Mouse (Mus musculus) heart, embryonic 15.5 days (tissue): ENCODE measurements around the gene Pus10. TPM values are rescaled to one million over a fixed set of nuclear protein-coding genes. Genes with fewer than 3 reads are reported as not detected.
A peak's percentile ranks its signal among the peaks of the same experiment; 100 is the strongest.

Experiments used
- ATAC-seq: fragments of 200-750 bp; cut with Nextera tagmentation; replicated peaks from 2 replicates; pipeline ENCODE4 v1.8.0; 2017; ENCODE audit warnings: low read depth, moderate TSS enrichment; ENCODE audit not compliant: insufficient number of reproducible peaks, insufficient read depth, low FRiP score
- H3K27ac ChIP-seq: fragments of 300-500 bp; sonication (generic); 2 replicates; pipeline ENCODE4 v1.5.1; 2015; ENCODE audit warnings: mild to moderate bottlenecking, inconsistent platforms
- H3K27me3 ChIP-seq: fragments of 300-500 bp; sonication (generic); 2 replicates; pipeline ENCODE4 v1.6.1; 2015; ENCODE audit warnings: inconsistent platforms
- H3K36me3 ChIP-seq: fragments of 300-500 bp; sonication (generic); 2 replicates; pipeline ENCODE4 v1.6.1; 2015; ENCODE audit warnings: mild to moderate bottlenecking, inconsistent platforms
- H3K4me1 ChIP-seq: fragments of 300-500 bp; sonication (generic); replicated peaks from 2 replicates; pipeline ENCODE4 v1.6.1; 2015; ENCODE audit warnings: inconsistent platforms
- H3K4me2 ChIP-seq: fragments of 300-500 bp; sonication (generic); 2 replicates; pipeline ENCODE4 v1.6.1; 2015; ENCODE audit warnings: inconsistent platforms, mild to moderate bottlenecking, moderate library complexity
- H3K4me3 ChIP-seq: fragments of 300-500 bp; sonication (generic); 2 replicates; pipeline ENCODE4 v1.5.1; 2015; ENCODE audit warnings: mild to moderate bottlenecking, inconsistent platforms
- H3K9ac ChIP-seq: fragments of 300-500 bp; sonication (generic); 2 replicates; pipeline ENCODE4 v1.6.1; 2015; ENCODE audit warnings: mild to moderate bottlenecking, inconsistent platforms
- H3K9me3 ChIP-seq: fragments of 300-500 bp; sonication (generic); replicated peaks from 2 replicates; pipeline ENCODE4 v1.6.1; 2016; ENCODE audit warnings: inconsistent platforms
- WGBS: fragments of 180-500 bp; shearing (Covaris S2); methylation state at CpG from one replicate; pipeline ENCODE4 v1.1.7; 2015; ENCODE audit warnings: mixed read lengths; 5-methylcytosine and 5-hydroxymethylcytosine counted together
- polyA plus RNA-seq: library from polyadenylated mRNA; unstranded; fragments of >200 nt; fragmentation: Nextera tagmentation; extraction: Ambion mirVana; gene quantifications from 2 replicates; pipeline ENCODE4 v1.2.1, GENCODE M21; 2015

Pus10 gene
- 10.3 and 11.7 TPM in 2 replicates for polyA plus RNA-seq

DNA sequence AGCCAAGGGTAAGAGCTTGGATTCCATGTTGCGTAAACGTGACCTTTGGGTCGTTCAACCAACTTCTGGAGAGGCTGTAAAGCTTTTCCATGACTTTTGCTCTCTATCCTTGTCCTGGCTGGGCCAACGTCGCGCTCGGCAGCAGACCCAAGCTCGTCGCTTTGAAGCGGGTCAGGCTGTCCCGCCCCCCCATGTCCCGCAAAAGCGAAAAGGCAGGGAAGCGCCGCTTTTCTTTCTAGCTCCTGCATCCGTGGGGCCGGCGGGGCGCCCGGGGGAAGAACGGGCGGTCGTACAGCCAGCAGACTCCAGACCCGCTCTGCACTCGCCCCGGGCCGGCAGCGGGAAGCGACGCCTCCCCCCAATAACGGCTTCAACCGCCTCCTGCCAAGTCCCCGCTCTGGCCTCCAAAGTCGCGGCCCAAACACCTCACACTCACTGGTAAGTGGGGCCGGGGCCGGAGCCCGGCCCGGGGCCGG, at the start of gene Pus10:
Pus10 (plus strand) TSS at position 364 of the 476 bp plus-strand sequence.
- under 1% methylated on average over 40 of the region's 40 CpGs for WGBS
- peak within 1 kb of the TSS; percentile 88 for H3K9ac ChIP-seq

DNA sequence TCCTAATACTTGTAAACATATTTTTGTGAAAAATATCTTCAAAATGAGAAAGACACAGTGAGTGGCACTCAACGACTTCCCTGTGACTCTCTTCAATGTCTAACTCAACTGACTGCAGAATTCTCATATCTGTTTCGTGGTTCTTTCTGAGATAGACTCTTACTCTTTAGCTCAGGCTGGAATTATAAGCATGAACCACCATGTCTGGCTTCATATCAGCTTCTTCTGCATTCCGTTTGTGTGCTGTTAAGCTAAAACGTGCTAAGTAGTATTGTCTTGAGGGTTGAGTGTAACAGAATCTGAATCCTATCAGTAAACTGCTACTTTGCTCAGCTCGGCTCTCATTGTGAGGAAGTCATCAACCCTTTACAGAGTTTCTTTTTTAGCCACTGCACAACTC, 46.5 kb upstream of the Pus10 start:
- ATAC-seq = no peak
- WGBS = 50% methylated on average over 5 of the region's 5 CpGs
- H3K27me3 ChIP-seq = no peaks in the 10 kb centered on the region
- no peak overlapping the region for H3K9ac ChIP-seq
- H3K4me1 ChIP-seq = no peaks in the 10 kb centered on the region
- H3K36me3 ChIP-seq = peaks cover 3% of the 10 kb centered on the region; the same call in 1 of the 2 replicates
- no peak overlapping the region for H3K27ac ChIP-seq
- H3K4me2 ChIP-seq = no peak overlapping the region
- no peak overlapping the region for H3K4me3 ChIP-seq
- H3K9me3 ChIP-seq = no peaks in the 10 kb centered on the region

More for the DNA sequence above, at the start of gene Pus10:
- Histone ChIP-seq H3K36me3 (no peaks in the 10 kb centered on the region), H3K27me3 (no peaks in the 10 kb centered on the region), H3K4me1 (peaks cover 9% of the 10 kb centered on the region), H3K9me3 (no peaks in the 10 kb centered on the region), H3K27ac (peak within 1 kb of the TSS; percentile 96), H3K4me2 (peak within 1 kb of the TSS; percentile 68), H3K4me3 (peak within 1 kb of the TSS; percentile 80)
- ATAC-seq = peak; percentile 63

DNA sequence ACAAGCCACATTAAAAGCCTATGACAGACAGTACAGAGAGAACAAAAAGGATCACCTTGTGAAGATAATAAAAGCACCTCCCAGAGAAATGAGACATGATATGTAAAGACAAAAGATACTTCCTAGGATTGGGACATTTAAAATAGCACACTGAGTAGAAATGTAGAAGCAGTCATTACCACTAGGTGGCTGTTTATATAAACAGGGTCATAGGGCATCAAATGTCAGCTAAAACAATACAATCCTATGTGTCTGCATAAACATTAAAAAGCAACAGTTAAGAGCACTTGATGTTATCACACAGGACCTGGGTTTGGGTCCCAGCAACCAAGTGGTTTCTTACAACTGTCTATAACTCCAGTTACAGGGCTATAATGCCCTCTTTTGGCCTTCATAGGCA, 34.8 kb upstream of the Pus10 start:
- no peak overlapping the region for H3K4me3 ChIP-seq
- H3K9me3 ChIP-seq = no peaks in the 10 kb centered on the region
- H3K4me1 ChIP-seq = peaks cover 5% of the 10 kb centered on the region
- H3K4me2 ChIP-seq = no peak overlapping the region
- peaks cover 18% of the 10 kb centered on the region for H3K36me3 ChIP-seq
- ATAC-seq = no peak
- H3K9ac ChIP-seq = no peak overlapping the region
- no peaks in the 10 kb centered on the region for H3K27me3 ChIP-seq
- no peak overlapping the region for H3K27ac ChIP-seq

DNA sequence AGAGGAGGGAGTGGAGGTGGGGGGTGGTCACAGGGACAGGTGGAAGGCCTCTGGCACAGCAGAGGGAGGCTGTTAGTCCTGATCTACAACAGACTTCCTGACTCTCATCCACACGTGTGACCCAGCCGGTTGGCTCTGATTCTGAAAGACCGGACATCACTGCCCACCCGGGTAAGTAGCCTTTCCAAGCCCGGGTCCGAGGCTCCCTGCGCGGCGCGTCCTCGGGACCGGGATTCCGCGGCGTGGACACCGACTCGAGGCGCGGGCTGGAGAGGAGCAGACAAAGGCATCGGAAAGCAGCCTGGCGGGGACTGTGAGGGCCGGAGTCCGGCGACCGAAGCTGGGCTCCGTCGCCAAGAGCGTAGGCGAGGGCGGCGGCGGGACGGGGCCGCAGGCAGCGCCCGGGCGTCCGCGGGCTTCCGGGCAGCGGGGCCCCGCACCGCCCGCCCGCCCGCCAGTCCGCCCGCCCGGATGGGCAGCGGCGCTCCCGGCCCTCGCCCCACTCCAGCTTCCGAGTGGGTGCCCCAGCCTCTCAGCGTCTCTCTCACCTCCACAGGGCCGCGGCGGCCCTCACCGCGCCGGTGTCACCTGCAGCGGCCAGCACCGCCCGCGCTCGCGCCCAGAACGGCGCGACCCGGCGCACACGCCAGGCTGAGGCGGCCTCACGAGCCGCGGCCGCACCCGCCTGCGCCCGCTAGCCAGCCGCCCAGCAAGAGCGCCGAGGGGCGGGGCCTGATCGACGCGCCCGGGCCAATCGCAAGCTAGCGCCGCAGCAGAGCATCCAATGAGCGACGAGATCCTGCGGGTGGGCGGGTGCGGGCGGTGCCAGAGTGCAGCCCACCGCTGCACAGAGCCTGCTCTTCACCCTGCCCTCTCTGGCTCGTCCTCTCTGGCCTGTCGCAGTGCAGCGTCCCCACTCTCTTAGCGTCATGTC, 32.3 kb upstream of the Pus10 start, which contains the start of gene 0610010F05Rik:
0610010F05Rik (minus strand) TSS at position 695 of the 934 bp plus-strand sequence.
- Histone ChIP-seq H3K9me3 (no peaks in the 10 kb centered on the region), H3K4me1 (peaks cover 5% of the 10 kb centered on the region), H3K4me3 (peak within 1 kb of the TSS; percentile 91), H3K9ac (peak within 1 kb of the TSS; percentile 90), H3K36me3 (peaks cover 12% of the 10 kb centered on the region; the same call in 1 of the 2 replicates), H3K27ac (peak within 1 kb of the TSS; percentile 92), H3K27me3 (no peaks in the 10 kb centered on the region), H3K4me2 (peak within 1 kb of the TSS; percentile 82)
- ATAC-seq = peak; percentile 100
- WGBS = under 1% methylated on average over 68 of the region's 103 CpGs

DNA sequence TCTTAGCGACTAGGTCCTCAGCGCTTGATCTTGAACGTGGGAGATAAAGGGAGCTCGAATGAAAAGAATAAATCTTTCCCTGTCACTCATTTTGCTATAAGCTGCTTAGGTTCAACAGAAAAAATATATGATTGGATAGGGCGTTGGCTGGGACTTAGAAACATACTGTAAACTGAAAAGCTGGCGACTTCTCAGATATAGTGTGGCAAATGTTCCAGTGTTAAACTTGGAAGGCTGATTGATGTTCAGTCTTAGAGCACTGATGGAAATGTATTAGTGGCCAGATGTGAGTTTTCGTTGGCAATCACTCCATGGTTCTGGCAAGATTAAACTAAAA, 31.6 kb upstream of the Pus10 start:
- no peak overlapping the region for H3K9ac ChIP-seq
- ATAC-seq = no peak

GRCm38 (mm10) chr11:23634573-23634972, 30.9 kb upstream of the Pus10 start:
- H3K36me3 ChIP-seq = peaks cover 6% of the 10 kb centered on the region; the same call in 1 of the 2 replicates
- H3K27ac ChIP-seq = no peak overlapping the region
- H3K4me3 ChIP-seq = no peak overlapping the region
- H3K9ac ChIP-seq = no peak overlapping the region
- ATAC-seq = no peak
- no peak overlapping the region for H3K4me2 ChIP-seq
- no peaks in the 10 kb centered on the region for H3K27me3 ChIP-seq
- peaks cover 5% of the 10 kb centered on the region for H3K4me1 ChIP-seq
- no peaks in the 10 kb centered on the region for H3K9me3 ChIP-seq
- 42% methylated on average over 8 of the region's 8 CpGs for WGBS

More for the DNA sequence above, 31.6 kb upstream of the Pus10 start:
- Histone ChIP-seq H3K4me1 (peaks cover 5% of the 10 kb centered on the region), H3K4me2 (peak overlapping the region; percentile 82), H3K27ac (peak overlapping the region; percentile 64), H3K36me3 (peaks cover 6% of the 10 kb centered on the region; the same call in 1 of the 2 replicates), H3K9me3 (no peaks in the 10 kb centered on the region), H3K27me3 (no peaks in the 10 kb centered on the region), H3K4me3 (peak overlapping the region; percentile 91)
- WGBS = 5% methylated on average over 7 of the region's 7 CpGs

- Histone ChIP-seq H3K4me3 (no peak overlapping the region), H3K27ac (no peak overlapping the region), H3K36me3 (peaks cover 30% of the 10 kb centered on the region; the same call in 1 of the 2 replicates), H3K4me2 (no peak overlapping the region), H3K9ac (no peak overlapping the region), H3K9me3 (no peaks in the 10 kb centered on the region), H3K27me3 (no peaks in the 10 kb centered on the region), H3K4me1 (no peaks in the 10 kb centered on the region)
- no peak for ATAC-seq
These were observed 18.0 kb upstream of the Pus10 start for GRCm38 (mm10) chr11:23647431-23647830.

GRCm38 (mm10) chr11:23647835-23648234, 17.6 kb upstream of the Pus10 start:
- peaks cover 26% of the 10 kb centered on the region; the same call in 1 of the 2 replicates for H3K36me3 ChIP-seq
- no peaks in the 10 kb centered on the region for H3K9me3 ChIP-seq
- H3K9ac ChIP-seq = no peak overlapping the region
- H3K27me3 ChIP-seq = no peaks in the 10 kb centered on the region
- 94% methylated on average over 3 of the region's 3 CpGs for WGBS
- H3K4me1 ChIP-seq = no peaks in the 10 kb centered on the region
- ATAC-seq = no peak
- no peak overlapping the region for H3K4me2 ChIP-seq
- no peak overlapping the region for H3K4me3 ChIP-seq
- no peak overlapping the region for H3K27ac ChIP-seq

GRCm38 (mm10) chr11:23653666-23654065, 11.8 kb upstream of the Pus10 start:
- no peaks in the 10 kb centered on the region for H3K9me3 ChIP-seq
- H3K4me3 ChIP-seq = no peak overlapping the region
- H3K27ac ChIP-seq = no peak overlapping the region
- no peak for ATAC-seq
- no peaks in the 10 kb centered on the region for H3K4me1 ChIP-seq
- H3K27me3 ChIP-seq = no peaks in the 10 kb centered on the region
- 76% methylated on average over 3 of the region's 3 CpGs for WGBS
- H3K36me3 ChIP-seq = peaks cover 9% of the 10 kb centered on the region; the same call in 1 of the 2 replicates
- no peak overlapping the region for H3K9ac ChIP-seq
- no peak overlapping the region for H3K4me2 ChIP-seq

DNA sequence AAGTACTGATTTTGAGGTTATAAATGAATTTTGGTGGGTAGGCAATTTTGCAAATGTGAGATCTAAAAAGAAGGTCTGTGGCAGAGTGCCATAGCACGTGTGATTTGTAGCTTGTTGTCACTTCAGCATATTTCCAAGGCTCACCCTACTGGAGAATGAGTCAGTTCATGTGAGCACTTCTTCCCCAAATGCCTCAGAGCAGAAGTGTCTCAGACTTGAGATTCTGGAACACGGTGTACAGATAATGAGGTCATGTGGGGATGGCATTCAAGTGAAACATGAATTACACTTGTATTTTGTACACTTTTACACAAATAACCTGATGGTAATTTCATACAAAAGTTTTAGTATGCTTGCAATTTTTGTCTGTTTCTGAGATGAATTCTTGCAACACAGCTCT, 7.7 kb upstream of the Pus10 start:
- ATAC-seq = no peak
- Histone ChIP-seq H3K4me2 (no peak overlapping the region), H3K36me3 (no peaks in the 10 kb centered on the region), H3K4me3 (no peak overlapping the region), H3K27ac (no peak overlapping the region), H3K9me3 (no peaks in the 10 kb centered on the region), H3K4me1 (0 out of 2 replicates have a peak, but pooled peaks cover under 1% of the 10 kb centered on the region), H3K27me3 (no peaks in the 10 kb centered on the region), H3K9ac (no peak overlapping the region)
- WGBS = 72% methylated on average over 2 of the region's 2 CpGs

DNA sequence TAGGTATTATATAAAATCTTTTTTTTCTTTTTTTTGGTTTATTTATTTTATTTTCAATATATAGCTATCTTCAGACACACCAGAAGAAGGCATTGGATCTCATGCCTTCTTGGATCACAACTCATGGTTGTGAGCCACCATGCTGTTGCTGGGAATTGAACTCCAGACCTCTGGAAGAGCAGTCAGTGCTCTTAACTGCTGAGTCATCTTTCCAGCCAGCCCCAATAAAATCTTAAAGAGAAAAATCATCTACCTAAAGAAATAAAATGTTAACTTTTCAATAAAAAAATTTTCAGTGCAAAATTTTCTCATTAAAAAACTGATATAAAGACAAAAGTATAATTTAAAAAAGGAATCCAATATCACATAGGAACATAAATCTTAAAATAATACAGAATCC, 1.2 kb upstream of the Pus10 start:
- no peaks in the 10 kb centered on the region for H3K27me3 ChIP-seq
- no peak overlapping the region for H3K9ac ChIP-seq
- no peak overlapping the region for H3K27ac ChIP-seq
- H3K4me3 ChIP-seq = no peak overlapping the region
- H3K4me1 ChIP-seq = peaks cover 9% of the 10 kb centered on the region
- no peak for ATAC-seq
- no peak overlapping the region for H3K4me2 ChIP-seq
- H3K36me3 ChIP-seq = no peaks in the 10 kb centered on the region
- no peaks in the 10 kb centered on the region for H3K9me3 ChIP-seq
